Mouse (Mus musculus) forelimb bud, embryonic 11.5 days (tissue): ENCODE results near the gene Rnf157.
A peak's percentile ranks its signal among the peaks of the same experiment; 100 is the strongest.

Source experiments
- DNase-seq: peaks from one replicate; pipeline ENCODE4 v3.0.0-alpha.2; 2012; ENCODE audit warnings: low read depth, low spot score

Rnf157 gene

DNA sequence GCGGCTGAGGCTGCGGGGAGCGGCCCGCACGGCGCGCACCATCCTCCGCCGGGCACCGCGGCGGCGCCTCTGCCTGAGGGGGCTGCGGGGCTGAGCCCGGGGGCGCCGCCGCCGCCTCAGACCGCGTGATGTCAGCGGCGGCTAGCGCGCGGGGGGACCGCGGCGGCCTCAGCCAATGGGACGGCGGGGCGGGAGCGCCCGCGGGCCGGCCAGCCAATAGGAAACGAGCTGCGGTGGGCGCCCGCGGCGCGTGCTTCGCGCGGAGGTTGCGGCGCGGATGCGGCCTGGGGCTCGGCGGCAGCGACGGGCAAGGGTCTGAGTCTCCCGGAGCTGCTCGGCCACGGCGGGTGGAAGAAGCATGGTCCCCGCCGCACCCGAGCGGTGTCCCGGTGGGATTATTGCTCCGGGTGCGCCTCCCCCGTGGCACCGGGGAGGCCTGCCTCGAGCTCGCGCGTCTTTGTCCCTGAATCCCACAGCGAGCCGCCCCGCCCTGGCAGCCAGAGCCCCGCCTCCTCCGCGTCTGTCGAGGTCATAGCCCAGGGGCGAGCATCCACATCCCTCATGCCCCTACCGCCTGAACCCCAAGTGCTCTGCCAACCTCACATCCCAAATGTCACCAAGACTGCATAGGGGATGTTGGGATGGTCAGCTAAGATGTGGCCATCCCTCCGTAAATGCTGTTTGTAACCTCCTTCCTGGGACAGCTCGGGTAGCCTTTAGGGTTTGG lies at the start of gene Rnf157:
Gene Rnf157 (minus strand): TSS at position 129 of the 727 bp plus-strand sequence.
- DNase-seq: peak; percentile 79

GRCm38 (mm10) chr11:116459786-116460185 lies 47.0 kb upstream of the Rnf157 start:
- no peak for DNase-seq

DNA sequence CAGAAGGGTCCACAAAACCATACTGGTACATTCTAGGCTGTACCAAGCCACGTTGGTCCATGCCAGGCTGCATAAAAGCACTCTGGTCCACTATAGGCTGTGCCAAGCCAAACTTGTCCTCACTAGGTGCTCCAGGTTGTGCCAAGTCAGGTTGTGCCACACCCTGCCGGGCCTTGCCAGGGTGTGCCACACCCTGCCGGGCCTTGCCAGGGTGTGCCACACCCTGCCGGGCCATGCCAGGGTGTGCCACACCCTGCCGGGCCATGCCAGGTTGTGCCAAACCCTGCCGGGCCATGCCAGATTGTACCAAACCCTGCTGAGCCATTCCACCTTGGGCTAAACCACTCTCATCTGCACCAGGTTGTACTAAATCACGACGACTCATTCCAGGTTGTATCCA lies 43.4 kb upstream of the Rnf157 start:
- no peak for DNase-seq

- no peak for DNase-seq
Measured at GRCm38 (mm10) chr11:116453889-116454288, 41.1 kb upstream of the Rnf157 start.

- DNase-seq: no peak
Measured at GRCm38 (mm10) chr11:116449341-116449740, 36.5 kb upstream of the Rnf157 start.

- no peak for DNase-seq
Measured at GRCm38 (mm10) chr11:116447822-116448221, 35.0 kb upstream of the Rnf157 start.

GRCm38 (mm10) chr11:116446308-116446887 lies 33.6 kb upstream of the Rnf157 start:
- DNase-seq: no peak

- DNase-seq: peak; percentile 93
Measured at GRCm38 (mm10) chr11:116445596-116446307, 32.9 kb upstream of the Rnf157 start.

DNA sequence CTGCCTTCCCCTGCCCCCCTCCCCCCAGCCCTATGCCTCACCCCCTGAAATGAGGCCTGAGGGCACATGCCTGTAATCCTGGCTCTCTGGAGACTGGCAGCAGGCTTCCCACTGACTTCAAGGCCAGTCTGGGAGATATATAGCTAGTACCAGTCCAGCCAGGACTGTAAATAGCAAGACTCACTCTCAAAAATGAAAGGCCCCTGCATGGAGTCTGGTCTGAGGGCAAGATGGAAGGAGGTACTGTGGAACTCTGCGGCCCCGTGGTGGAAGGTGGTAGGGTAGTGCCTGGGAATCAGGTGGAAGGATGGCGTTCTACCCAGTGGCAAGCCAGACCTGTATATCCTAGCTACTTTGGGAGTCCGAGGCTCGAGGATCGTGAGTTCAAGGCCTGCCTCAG lies 31.1 kb upstream of the Rnf157 start:
- no peak for DNase-seq

GRCm38 (mm10) chr11:116443311-116443710 lies 30.5 kb upstream of the Rnf157 start:
- no peak for DNase-seq

GRCm38 (mm10) chr11:116442867-116443177 lies 30.0 kb upstream of the Rnf157 start:
- DNase-seq: no peak

- no peak for DNase-seq
Measured at GRCm38 (mm10) chr11:116442129-116442866, 29.5 kb upstream of the Rnf157 start.

DNA sequence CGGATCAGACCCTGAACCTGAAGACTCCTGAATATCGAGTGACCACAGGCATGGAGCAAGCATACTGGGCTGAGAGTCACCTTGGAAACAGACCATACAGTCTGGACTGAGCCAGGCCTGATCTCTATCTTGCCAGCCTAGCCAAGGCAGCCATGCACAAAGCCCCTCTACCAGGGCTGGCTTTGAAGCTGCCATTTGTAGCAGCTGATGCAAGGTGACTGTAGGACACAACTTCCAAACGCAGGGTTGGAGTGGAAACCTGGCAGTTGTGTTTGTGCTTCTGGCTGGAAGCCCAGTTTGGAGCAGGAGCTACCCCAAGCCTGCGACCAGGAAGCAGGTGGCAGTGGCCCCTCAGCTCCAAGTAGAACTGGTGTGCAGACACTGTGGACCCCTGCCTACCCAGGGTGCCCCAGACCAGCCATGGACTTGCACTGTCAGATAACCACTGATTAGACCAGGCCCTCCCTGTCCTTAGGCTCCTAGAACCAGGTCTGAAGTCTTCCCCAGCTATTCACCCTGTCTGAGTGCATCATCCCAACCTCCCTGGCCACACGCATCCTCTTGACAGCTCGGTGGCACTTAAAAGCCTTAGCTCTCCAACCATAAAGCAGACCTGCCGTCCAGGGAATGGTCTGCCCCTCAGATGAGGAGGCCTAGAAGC lies 27.7 kb upstream of the Rnf157 start:
- no peak for DNase-seq

GRCm38 (mm10) chr11:116439269-116440240 lies 26.7 kb upstream of the Rnf157 start:
- no peak for DNase-seq

DNA sequence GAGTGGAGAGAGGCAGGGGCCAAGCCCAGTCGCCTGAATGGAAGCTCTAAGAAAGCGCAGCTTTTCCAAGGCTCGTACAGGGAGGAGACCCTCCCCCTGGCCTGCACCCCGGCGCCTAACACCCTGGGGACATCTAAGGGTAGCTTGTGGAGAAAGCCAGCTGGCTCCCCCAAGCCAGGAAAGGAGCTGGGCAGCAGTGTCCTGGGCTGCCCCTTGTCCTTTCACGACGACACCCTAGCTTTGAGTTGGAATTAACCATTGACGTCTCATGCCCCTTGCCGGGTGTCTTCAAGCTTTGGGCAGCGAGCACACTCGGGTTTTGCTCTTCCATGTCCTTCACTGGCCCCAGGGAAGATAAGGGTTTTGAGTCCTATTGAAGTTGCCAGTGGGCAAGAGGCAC lies 24.7 kb upstream of the Rnf157 start:
- no peak for DNase-seq

GRCm38 (mm10) chr11:116436725-116437331 lies 24.0 kb upstream of the Rnf157 start:
- DNase-seq: no peak

DNA sequence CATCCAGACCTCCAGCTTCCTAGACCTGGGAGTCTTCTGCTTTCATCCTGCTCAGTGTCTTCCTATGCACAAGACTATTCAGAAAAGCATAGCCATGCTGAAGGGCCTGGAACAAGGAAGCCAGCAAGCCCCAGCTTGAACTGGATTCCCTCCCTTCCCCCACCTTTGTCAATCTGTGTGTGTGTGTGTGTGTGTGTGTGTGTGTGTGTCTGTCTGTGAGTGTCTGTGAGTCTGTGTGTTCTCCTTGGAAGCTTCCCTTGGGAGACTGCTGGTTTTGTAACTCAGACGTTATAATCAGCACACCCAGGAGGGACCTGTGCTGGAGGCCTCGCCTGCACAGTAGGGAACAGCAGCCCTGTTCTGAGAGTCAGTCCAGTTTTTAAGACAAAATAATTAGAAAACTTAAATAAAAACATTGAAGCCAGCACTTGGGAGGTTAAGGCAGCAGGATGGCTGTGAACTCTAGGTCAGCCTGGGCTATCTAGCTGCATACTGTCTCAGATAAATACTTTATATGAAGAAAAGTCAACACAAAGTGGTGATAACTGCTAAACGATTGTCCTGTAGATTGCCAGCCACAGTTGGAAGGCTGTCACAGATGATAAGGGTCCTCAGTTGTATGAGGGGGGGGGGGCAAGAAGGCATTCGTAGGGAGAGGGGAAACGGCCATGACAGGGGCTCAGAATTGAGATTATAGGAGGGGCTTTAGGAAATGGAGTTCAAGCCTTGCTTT lies 23.3 kb upstream of the Rnf157 start:
- no peak for DNase-seq

- DNase-seq: no peak
Measured at GRCm38 (mm10) chr11:116434967-116435752, 22.3 kb upstream of the Rnf157 start.
